Mouse (Mus musculus) kidney, embryonic 14.5 days (tissue): ENCODE measurements around the gene Myrfl. TPM values are rescaled to one million over a fixed set of nuclear protein-coding genes. Genes with fewer than 3 reads are reported as not detected.

Source experiments
- ATAC-seq: fragments of 200-750 bp; cut with Nextera tagmentation; 2 replicates; pipeline ENCODE4 v1.8.0; 2017; ENCODE audit warnings: moderate number of reproducible peaks, mild to moderate bottlenecking, moderate TSS enrichment, moderate library complexity; ENCODE audit not compliant: low FRiP score, low TSS enrichment
- H3K27ac ChIP-seq: fragments of 300-500 bp; sonication (generic); 2 replicates; pipeline ENCODE4 v1.5.1; 2014; ENCODE audit warnings: low read depth, mild to moderate bottlenecking, low read length, moderate library complexity, mixed read lengths
- H3K27me3 ChIP-seq: fragments of 300-500 bp; sonication (generic); 2 replicates; pipeline ENCODE4 v1.6.1; 2014; ENCODE audit warnings: mild to moderate bottlenecking, low read length; ENCODE audit not compliant: control insufficient read depth, insufficient read depth
- H3K36me3 ChIP-seq: fragments of 300-500 bp; sonication (generic); 2 replicates; pipeline ENCODE4 v1.6.1; 2014; ENCODE audit warnings: low read length, mixed read lengths; ENCODE audit not compliant: control insufficient read depth, insufficient read depth
- H3K4me1 ChIP-seq: fragments of 300-500 bp; sonication (generic); 2 replicates; pipeline ENCODE4 v1.6.1; 2014; ENCODE audit warnings: low read length, mixed read lengths; ENCODE audit not compliant: control insufficient read depth, insufficient read depth
- H3K4me2 ChIP-seq: fragments of 300-500 bp; sonication (generic); replicated peaks from 2 replicates; pipeline ENCODE4 v1.6.1; 2014; ENCODE audit warnings: low read depth, mild to moderate bottlenecking, low read length
- H3K4me3 ChIP-seq: fragments of 300-500 bp; sonication (generic); 2 replicates; pipeline ENCODE4 v1.5.1; 2014; ENCODE audit warnings: mild to moderate bottlenecking, low read length
- H3K9ac ChIP-seq: fragments of 300-500 bp; sonication (generic); 2 replicates; pipeline ENCODE4 v1.6.1; 2014; ENCODE audit warnings: low read depth, mild to moderate bottlenecking, low read length, moderate library complexity
- H3K9me3 ChIP-seq: fragments of 300-500 bp; sonication (generic); 2 replicates; pipeline ENCODE4 v1.6.1; 2016; ENCODE audit warnings: low read length; ENCODE audit not compliant: control insufficient read depth
- WGBS: fragments of 180-500 bp; shearing (Covaris S2); extraction: QIAGEN DNeasy Blood & Tissue Kit; methylation state at CpG from one replicate; pipeline ENCODE4 v1.1.7; 2014; 5-methylcytosine and 5-hydroxymethylcytosine counted together
- polyA plus RNA-seq: library from polyadenylated mRNA; unstranded; fragments of >200 nt; fragmentation: Nextera tagmentation; extraction: Ambion mirVana; gene quantifications from 2 replicates; pipeline ENCODE4 v1.2.1, GENCODE M21; 2014

Gene Myrfl
- polyA plus RNA-seq, 1 experiment from 2014 or later = not detected

- Histone ChIP-seq H3K27ac (no peak overlapping the region), H3K36me3 (peaks cover 45% of the 10 kb centered on the region)
- WGBS = 65% methylated on average over 8 of the region's 8 CpGs
These were observed 19.9 kb upstream of the Myrfl start for GRCm38 (mm10) chr10:116916581-116916980.

GRCm38 (mm10) chr10:116915286-116915685 is 18.6 kb upstream of the Myrfl start:
- Histone ChIP-seq H3K9me3 (no peaks in the 10 kb centered on the region), H3K4me1 (no peaks in the 10 kb centered on the region), H3K9ac (no peak overlapping the region), H3K27ac (no peak overlapping the region), H3K4me2 (no peak overlapping the region), H3K27me3 (no peaks in the 10 kb centered on the region), H3K36me3 (peaks cover 48% of the 10 kb centered on the region), H3K4me3 (no peak overlapping the region)
- ATAC-seq = no peak
- 93% methylated on average over 8 of the region's 8 CpGs for WGBS

More at GRCm38 (mm10) chr10:116916581-116916980, 19.9 kb upstream of the Myrfl start:
- Histone ChIP-seq H3K9ac (no peak overlapping the region), H3K4me3 (no peak overlapping the region), H3K27me3 (no peaks in the 10 kb centered on the region), H3K4me1 (no peaks in the 10 kb centered on the region), H3K4me2 (no peak overlapping the region), H3K9me3 (no peaks in the 10 kb centered on the region)
- ATAC-seq = no peak

- Histone ChIP-seq H3K27ac (no peak overlapping the region), H3K27me3 (no peaks in the 10 kb centered on the region), H3K4me2 (no peak overlapping the region), H3K36me3 (peaks cover 54% of the 10 kb centered on the region), H3K4me3 (no peak overlapping the region), H3K9ac (no peak overlapping the region), H3K4me1 (no peaks in the 10 kb centered on the region), H3K9me3 (no peaks in the 10 kb centered on the region)
- 87% methylated on average over 9 of the region's 9 CpGs for WGBS
- ATAC-seq = no peak
These were observed 17.9 kb upstream of the Myrfl start for GRCm38 (mm10) chr10:116914586-116914985.

GRCm38 (mm10) chr10:116913647-116914273 is 17.0 kb upstream of the Myrfl start:
- Histone ChIP-seq H3K9ac (no peak overlapping the region), H3K36me3 (peaks cover 55% of the 10 kb centered on the region), H3K4me3 (no peak overlapping the region), H3K27ac (no peak overlapping the region), H3K4me2 (no peak overlapping the region), H3K27me3 (no peaks in the 10 kb centered on the region), H3K9me3 (no peaks in the 10 kb centered on the region), H3K4me1 (no peaks in the 10 kb centered on the region)
- WGBS = 86% methylated on average over 17 of the region's 17 CpGs
- no peak for ATAC-seq

GRCm38 (mm10) chr10:116912850-116913249 is 16.1 kb upstream of the Myrfl start:
- Histone ChIP-seq H3K4me2 (no peak overlapping the region), H3K9ac (no peak overlapping the region), H3K4me3 (no peak overlapping the region), H3K9me3 (no peaks in the 10 kb centered on the region), H3K27me3 (no peaks in the 10 kb centered on the region), H3K36me3 (peaks cover 58% of the 10 kb centered on the region), H3K27ac (no peak overlapping the region), H3K4me1 (no peaks in the 10 kb centered on the region)
- 92% methylated on average over 9 of the region's 9 CpGs for WGBS
- ATAC-seq = no peak

- Histone ChIP-seq H3K4me3 (no peak overlapping the region), H3K9me3 (no peaks in the 10 kb centered on the region), H3K27ac (no peak overlapping the region), H3K9ac (no peak overlapping the region), H3K4me1 (no peaks in the 10 kb centered on the region), H3K36me3 (peaks cover 67% of the 10 kb centered on the region), H3K27me3 (no peaks in the 10 kb centered on the region), H3K4me2 (no peak overlapping the region)
- 76% methylated on average over 15 of the region's 15 CpGs for WGBS
- ATAC-seq = no peak
These were observed 12.4 kb upstream of the Myrfl start for GRCm38 (mm10) chr10:116908901-116909642.

- H3K4me3 ChIP-seq = no peak overlapping the region
These were observed 10.1 kb upstream of the Myrfl start for GRCm38 (mm10) chr10:116906794-116907193.

GRCm38 (mm10) chr10:116904503-116904908 is 7.8 kb upstream of the Myrfl start:
- no peak overlapping the region for H3K9ac ChIP-seq
- H3K4me2 ChIP-seq = no peak overlapping the region
- no peaks in the 10 kb centered on the region for H3K27me3 ChIP-seq
- no peaks in the 10 kb centered on the region for H3K4me1 ChIP-seq
- ATAC-seq = no peak
- H3K36me3 ChIP-seq = peaks cover 39% of the 10 kb centered on the region
- H3K9me3 ChIP-seq = no peaks in the 10 kb centered on the region
- 81% methylated on average over 10 of the region's 10 CpGs for WGBS
- no peak overlapping the region for H3K27ac ChIP-seq
- H3K4me3 ChIP-seq = no peak overlapping the region

More at GRCm38 (mm10) chr10:116906794-116907193, 10.1 kb upstream of the Myrfl start:
- H3K9ac ChIP-seq = no peak overlapping the region
- no peaks in the 10 kb centered on the region for H3K9me3 ChIP-seq
- no peak for ATAC-seq
- peaks cover 53% of the 10 kb centered on the region for H3K36me3 ChIP-seq
- no peaks in the 10 kb centered on the region for H3K4me1 ChIP-seq
- no peaks in the 10 kb centered on the region for H3K27me3 ChIP-seq
- no peak overlapping the region for H3K27ac ChIP-seq
- no peak overlapping the region for H3K4me2 ChIP-seq
- WGBS = 74% methylated on average over 9 of the region's 9 CpGs

GRCm38 (mm10) chr10:116895108-116895833 is 1.4 kb downstream of the Myrfl start:
- Histone ChIP-seq H3K9me3 (no peaks in the 10 kb centered on the region), H3K27ac (no peak overlapping the region)
- no peak for ATAC-seq

More at GRCm38 (mm10) chr10:116895108-116895833, 1.4 kb downstream of the Myrfl start:
- no peak overlapping the region for H3K9ac ChIP-seq
- no peaks in the 10 kb centered on the region for H3K4me1 ChIP-seq
- WGBS = 89% methylated on average over 12 of the region's 12 CpGs
- H3K36me3 ChIP-seq = no peaks in the 10 kb centered on the region
- no peak overlapping the region for H3K4me3 ChIP-seq
- no peak overlapping the region for H3K4me2 ChIP-seq
- H3K27me3 ChIP-seq = no peaks in the 10 kb centered on the region
